Mouse (Mus musculus) heart, adult 2 months (tissue): ENCODE measurements around the gene Utf1. TPM values are rescaled to one million over a fixed set of nuclear protein-coding genes. Genes with fewer than 3 reads are reported as not detected.

ENCODE experiments used
- DNase-seq, 2 experiments: peaks; one replicate each; pipeline ENCODE4 v3.0.0; 2021
- H3K27ac ChIP-seq: fragments of 200-600 bp; 2 replicates; pipeline ENCODE4 v1.8.1; 2022
- H3K27me3 ChIP-seq: fragments of 200-500 bp; 2 replicates; pipeline ENCODE4 v1.6.1; 2012; ENCODE audit warnings: mild to moderate bottlenecking, low read length, inconsistent platforms, mixed read lengths; ENCODE audit not compliant: control insufficient read depth, insufficient read depth
- H3K36me3 ChIP-seq: fragments of 200-500 bp; 2 replicates; pipeline ENCODE4 v1.6.1; 2012; ENCODE audit warnings: low read length, inconsistent platforms; ENCODE audit not compliant: control insufficient read depth, insufficient read depth
- H3K4me1 ChIP-seq: fragments of 200-500 bp; 2 replicates; pipeline ENCODE4 v1.6.1; 2011; ENCODE audit warnings: low read length; ENCODE audit not compliant: control insufficient read depth, insufficient read depth
- H3K4me3 ChIP-seq: fragments of 200-600 bp; 2 replicates; pipeline ENCODE4 v1.8.1; 2022
- H3K79me2 ChIP-seq: fragments of 200-500 bp; replicated peaks from 2 replicates; pipeline ENCODE4 v1.6.1; 2012; ENCODE audit warnings: mild to moderate bottlenecking, inconsistent platforms, low read length, moderate library complexity, mixed read lengths; ENCODE audit not compliant: control insufficient read depth, insufficient read depth
- H3K9ac ChIP-seq: fragments of 200-500 bp; 2 replicates; pipeline ENCODE4 v1.6.1; 2012; ENCODE audit warnings: low read depth, mild to moderate bottlenecking, control low read depth, inconsistent platforms, low read length, mixed read lengths
- CTCF ChIP-seq: fragments of 200-600 bp; IDR thresholded peaks from 2 replicates; pipeline ENCODE4 v1.8.1; 2022; ENCODE audit warnings: antibody characterized with exemption, mild to moderate bottlenecking, moderate library complexity
- EP300 ChIP-seq: fragments of 200-500 bp; IDR thresholded peaks from 2 replicates; pipeline ENCODE4 v1.6.1; 2011; ENCODE audit warnings: low read depth, low read length, control low read depth; ENCODE audit not compliant: insufficient read depth
- POLR2A ChIP-seq: fragments of 200-500 bp; IDR thresholded peaks from 2 replicates; pipeline ENCODE4 v1.6.1; 2011; ENCODE audit warnings: mild to moderate bottlenecking, low read depth, low read length, control low read depth; ENCODE audit not compliant: insufficient read depth
- WGBS: fragments of 180-500 bp; shearing (Covaris S2); methylation state at CpG from one replicate; pipeline ENCODE4 v1.1.7; 2018; 5-methylcytosine and 5-hydroxymethylcytosine counted together
- intact Hi-C: fragments of 180-260 bp; cut with DNase I; formaldehyde crosslinking; loops from one replicate; pipeline ENCODE4 v1.15.1; 2025
- polyA plus RNA-seq: library from polyadenylated mRNA; depleted of rRNA; stranded (reverse); fragments of >200 nt; gene quantifications from 2 replicates; pipeline ENCODE4 v1.2.3, GENCODE M21; 2012
- total RNA-seq, 2 experiments: library from RNA; stranded (reverse); gene quantifications; 2 replicates each; pipeline ENCODE4 v1.2.3; 2021

Gene Utf1
- total and polyA plus RNA-seq, 3 experiments = not detected

- Histone ChIP-seq H3K27ac (no peak overlapping the region), H3K4me3 (no peak overlapping the region), H3K27me3 (no peaks in the 10 kb centered on the region; the same call in 1 of the 2 replicates), H3K36me3 (no peaks in the 10 kb centered on the region), H3K4me1 (no peaks in the 10 kb centered on the region), H3K9ac (no peak overlapping the region), H3K79me2 (no peaks in the 10 kb centered on the region)
- 75% methylated on average over 7 of the region's 7 CpGs for WGBS
- intact Hi-C loops = no loop called here
- no peak for TF ChIP-seq POLR2A
- no peak for TF ChIP-seq EP300
- TF ChIP-seq CTCF = no peak
- DNase-seq = no peak
Observed at GRCm38 (mm10) chr7:139899505-139899904, 44.1 kb upstream of the Utf1 start.

- no peak overlapping the region for H3K27ac ChIP-seq
- TF ChIP-seq POLR2A (no peak), EP300 (no peak), CTCF (no peak)
- no peaks in the 10 kb centered on the region for H3K36me3 ChIP-seq
- no peak overlapping the region for H3K9ac ChIP-seq
- WGBS = 91% methylated on average over 7 of the region's 7 CpGs
- H3K79me2 ChIP-seq = no peaks in the 10 kb centered on the region
- DNase-seq = no peak
- H3K4me3 ChIP-seq = no peak overlapping the region
- no peaks in the 10 kb centered on the region; the same call in 1 of the 2 replicates for H3K27me3 ChIP-seq
- H3K4me1 ChIP-seq = no peaks in the 10 kb centered on the region
- intact Hi-C loops = no loop called here
Observed at GRCm38 (mm10) chr7:139900456-139900855, 43.1 kb upstream of the Utf1 start.

GRCm38 (mm10) chr7:139900896-139901295 lies 42.7 kb upstream of the Utf1 start:
- Histone ChIP-seq H3K9ac (no peak overlapping the region), H3K27me3 (no peaks in the 10 kb centered on the region; the same call in 1 of the 2 replicates), H3K79me2 (no peaks in the 10 kb centered on the region), H3K4me3 (no peak overlapping the region), H3K36me3 (no peaks in the 10 kb centered on the region), H3K4me1 (no peaks in the 10 kb centered on the region), H3K27ac (no peak overlapping the region)
- no peak for DNase-seq
- WGBS = 67% methylated on average over 6 of the region's 6 CpGs
- TF ChIP-seq EP300 = no peak
- TF ChIP-seq CTCF = no peak
- TF ChIP-seq POLR2A = no peak
- intact Hi-C loops = no loop called here

DNA sequence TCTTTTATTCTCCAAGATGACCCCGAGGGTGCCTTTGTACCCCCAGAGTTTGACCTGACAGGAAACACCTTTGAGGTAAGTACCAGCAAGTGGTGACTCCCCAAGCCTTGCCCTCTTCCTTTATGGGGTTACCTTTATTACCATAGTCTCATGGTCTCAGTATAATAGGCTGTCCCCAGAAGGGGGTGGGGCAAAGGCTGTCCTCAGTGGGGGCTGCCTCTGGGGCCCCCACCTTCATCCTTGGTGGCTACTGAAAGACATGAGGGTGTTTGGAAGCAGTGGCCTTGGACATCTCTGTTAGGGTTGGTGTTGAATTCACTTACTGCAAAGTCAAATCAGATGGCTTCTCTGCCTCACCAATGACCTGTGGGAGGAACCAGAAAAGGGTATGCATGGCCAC lies 41.6 kb upstream of the Utf1 start:
- Histone ChIP-seq H3K4me1 (no peaks in the 10 kb centered on the region), H3K27ac (no peak overlapping the region), H3K9ac (no peak overlapping the region), H3K4me3 (no peak overlapping the region), H3K36me3 (no peaks in the 10 kb centered on the region), H3K79me2 (no peaks in the 10 kb centered on the region), H3K27me3 (no peaks in the 10 kb centered on the region; the same call in 1 of the 2 replicates)
- TF ChIP-seq CTCF (no peak), EP300 (no peak)
- intact Hi-C loops = no loop called here
- DNase-seq = no peak
- 27% methylated on average over 1 of the region's 1 CpGs for WGBS

DNA sequence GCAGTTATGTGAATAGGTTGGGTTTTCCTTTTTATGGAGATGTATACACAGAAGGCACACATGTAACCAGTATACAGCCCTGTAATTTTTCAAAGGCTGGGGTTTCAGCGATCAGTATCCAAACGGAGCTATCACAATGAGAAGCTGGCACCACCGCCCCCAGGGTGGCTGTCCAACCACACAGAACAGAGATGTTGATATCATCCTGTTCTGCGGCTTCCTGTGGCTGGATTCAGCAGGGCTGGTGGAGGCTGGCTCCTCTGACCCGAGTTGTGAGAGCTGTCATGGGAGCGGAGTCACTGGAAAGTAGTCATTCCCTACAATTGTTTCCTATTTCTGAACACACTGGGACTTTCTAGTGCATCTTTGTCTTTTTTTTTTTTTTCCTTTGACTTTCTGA lies 38.3 kb upstream of the Utf1 start:
- DNase-seq = no peak
- no peaks in the 10 kb centered on the region for H3K79me2 ChIP-seq
- no peaks in the 10 kb centered on the region for H3K4me1 ChIP-seq
- no peak overlapping the region for H3K9ac ChIP-seq
- intact Hi-C loops = loop anchor here (1.0 to 2.0 kb wide), 2 partner anchors 90 to 158 kb away; no protein-coding TSS in a partner anchor
- H3K27ac ChIP-seq = no peak overlapping the region
- H3K4me3 ChIP-seq = no peak overlapping the region
- TF ChIP-seq POLR2A (no peak), CTCF (no peak), EP300 (no peak)
- H3K27me3 ChIP-seq = no peaks in the 10 kb centered on the region; the same call in 1 of the 2 replicates
- 21% methylated on average over 6 of the region's 6 CpGs for WGBS
- H3K36me3 ChIP-seq = no peaks in the 10 kb centered on the region

GRCm38 (mm10) chr7:139905661-139906060 lies 37.9 kb upstream of the Utf1 start:
- DNase-seq = peak in 1 of 2 experiments; percentile 13
- no peaks in the 10 kb centered on the region; the same call in 1 of the 2 replicates for H3K27me3 ChIP-seq
- 4% methylated on average over 6 of the region's 6 CpGs for WGBS
- intact Hi-C loops = loop anchor here (1.0 to 2.0 kb wide), 2 partner anchors 90 to 157 kb away; no protein-coding TSS in a partner anchor
- H3K36me3 ChIP-seq = no peaks in the 10 kb centered on the region
- no peaks in the 10 kb centered on the region for H3K79me2 ChIP-seq
- H3K4me1 ChIP-seq = no peaks in the 10 kb centered on the region
- peak; percentile 66 for TF ChIP-seq CTCF
- TF ChIP-seq POLR2A = no peak
- H3K27ac ChIP-seq = no peak overlapping the region
- no peak overlapping the region for H3K4me3 ChIP-seq
- no peak overlapping the region for H3K9ac ChIP-seq
